ENCODE assay signal across 9 mouse cellular contexts in genomic region chr10:81434361-81435263, GRCm38 (mm10). TPM values are rescaled to one million over a fixed set of nuclear protein-coding genes. Genes with fewer than 3 reads are reported as not detected.
DNase-seq lines count a peak whose midpoint lies in the region; ATAC-seq and TF ChIP-seq lines count a peak whose summit lies in the region.
"Had no signal": no experiment of that assay in that cellular context is flagged by ENCODE, and none has a peak within 500 bp of the region (broad histone marks: within the 10 kb centered on the region; RNA-seq: fewer than 3 reads in every experiment).

No protein-coding gene starts in this region.

- no peak for TF ChIP-seq CTCF in liver, adult 2 months (IDR thresholded peaks at IDR 0.05; ENCODE audit: low read depth, low read length)

- H3K79me2 ChIP-seq in liver, adult 2 months (ENCODE audit: control insufficient read depth, insufficient read depth, low read length), result no peaks in the 10 kb centered on the region

- H3K4me1 ChIP-seq in liver, adult 2 months (ENCODE audit: control insufficient read depth, insufficient read depth, low read length), result peaks cover 36% of the 10 kb centered on the region
- H3K4me1 ChIP-seq in liver, embryonic 12.5 days, result peaks cover 47% of the 10 kb centered on the region
- H3K4me1 ChIP-seq in neural tube, embryonic 15.5 days, result peaks cover 42% of the 10 kb centered on the region

- peak overlapping the region; percentile 87 for H3K27ac ChIP-seq in liver, adult 2 months (replicated peaks; ENCODE audit: insufficient read depth, low read depth, low read length)
- H3K27ac ChIP-seq in liver, embryonic 12.5 days, result no peak overlapping the region
- H3K27ac ChIP-seq in neural tube, embryonic 15.5 days (replicated peaks), result peak overlapping the region; percentile 62; the same call in 1 of the 2 replicates

- TF ChIP-seq POLR2A in liver, adult 2 months (IDR thresholded peaks at IDR 0.05; ENCODE audit: extremely low read depth, insufficient read depth, low read length), result no peak

- intact Hi-C loops in left cerebral cortex, postnatal 25 days (cut with DNase I), result no loop called here

- WGBS in liver, adult 2 months, result 46% methylated on average over 15 of the region's 15 CpGs
- WGBS in liver, embryonic 12.5 days (ENCODE audit: insufficient replicate concordance), result 40% methylated on average over 15 of the region's 15 CpGs
- 68% methylated on average over 15 of the region's 15 CpGs for WGBS in neural tube, embryonic 15.5 days

- H3K9me3 ChIP-seq in liver, embryonic 12.5 days (replicated peaks), result no peaks in the 10 kb centered on the region
- no peaks in the 10 kb centered on the region for H3K9me3 ChIP-seq in neural tube, embryonic 15.5 days (replicated peaks)

- DNase-seq in adrenal gland, postnatal 10 days, result peak; percentile 21
- DNase-seq in adrenal gland, adult 18-20 months (ENCODE audit: low spot score in 2 of 2), result no peak
- DNase-seq in liver, adult 2 months (ENCODE audit: extremely low read depth, low read depth, low spot score), result peak; percentile 35
- DNase-seq in cerebellum, adult 9-11 months, result peak; percentile 68
- peak; percentile 68 for DNase-seq in induced T-regulatory cell, adult 2 months (ENCODE audit: low read depth)
- DNase-seq in left cerebral cortex, postnatal 25 days (ENCODE audit: low spot score in 2 of 2), result no peak

- H3K4me2 ChIP-seq in liver, embryonic 12.5 days, result no peak overlapping the region
- H3K4me2 ChIP-seq in neural tube, embryonic 15.5 days, result no peak overlapping the region

- peak overlapping the region; percentile 17; the same call in 1 of the 2 replicates for H3K9ac ChIP-seq in liver, adult 2 months (ENCODE audit: low read depth, low read length)
- H3K9ac ChIP-seq in liver, embryonic 12.5 days, result no peak overlapping the region
- H3K9ac ChIP-seq in neural tube, embryonic 15.5 days (replicated peaks), result no peak overlapping the region

- H3K4me3 ChIP-seq in liver, adult 2 months (ENCODE audit: insufficient read depth, low read depth, low read length), result no peak overlapping the region
- H3K4me3 ChIP-seq in liver, embryonic 12.5 days, result no peak overlapping the region
- no peak overlapping the region for H3K4me3 ChIP-seq in neural tube, embryonic 15.5 days (replicated peaks)

- ATAC-seq in liver, embryonic 12.5 days, result no peak
- no peak for ATAC-seq in neural tube, embryonic 15.5 days (ENCODE audit: low FRiP score)

- no peaks in the 10 kb centered on the region for H3K27me3 ChIP-seq in liver, adult 2 months (ENCODE audit: control insufficient read depth, insufficient read depth, low read length)
- peaks cover 34% of the 10 kb centered on the region for H3K27me3 ChIP-seq in liver, embryonic 12.5 days (replicated peaks)
- H3K27me3 ChIP-seq in neural tube, embryonic 15.5 days (replicated peaks), result no peaks in the 10 kb centered on the region; the same call in 1 of the 2 replicates

- no peaks in the 10 kb centered on the region for H3K36me3 ChIP-seq in liver, adult 2 months (ENCODE audit: control insufficient read depth, insufficient read depth, low read length)
- H3K36me3 ChIP-seq in liver, embryonic 12.5 days, result no peaks in the 10 kb centered on the region
- no peaks in the 10 kb centered on the region for H3K36me3 ChIP-seq in neural tube, embryonic 15.5 days

RNA-seq across cellular contexts. Expression of gene Nfic, which starts 20.8 kb away (rescaled TPM):
- 100 to 1,000 TPM in 1 of 2 experiments, 10 to 100 TPM in 1; 99.9 to 129 TPM for total RNA-seq in adrenal gland, postnatal 10 days (2021)
- total RNA-seq in adrenal gland, adult 18-20 months (2021), result 10 to 100 TPM; 69.1 to 78.7 TPM
- 7.4 and 16.4 TPM in 2 replicates for total RNA-seq in liver, adult 2 months (2014; rRNA removed)
- 32.8 and 56.4 TPM in 2 replicates for polyA plus RNA-seq in liver, adult 2 months (2012; rRNA removed)
- polyA plus RNA-seq in liver, embryonic 12.5 days (2016; fragmentation: Nextera tagmentation; extraction: Ambion mirVana), result 10.1 and 10.2 TPM in 2 replicates
- polyA plus RNA-seq in neural tube, embryonic 15.5 days (2015; fragmentation: Nextera tagmentation; extraction: Ambion mirVana), result 35.0 and 35.8 TPM in 2 replicates
- 10 to 100 TPM; 81.1 to 87.3 TPM for total RNA-seq in left cerebral cortex, postnatal 25 days (2021)

RNA-seq across cellular contexts. Expression of gene Smim24, which starts 41.8 kb away (rescaled TPM):
- total RNA-seq in adrenal gland, postnatal 10 days (2021), result 1 to 10 TPM; 1.2 to 1.6 TPM
- 1 to 10 TPM; 1.1 to 1.2 TPM for total RNA-seq in adrenal gland, adult 18-20 months (2021)
- 1.3 and 1.5 TPM in 2 replicates for total RNA-seq in liver, adult 2 months (2014; rRNA removed)
- 2.3 and 4.1 TPM in 2 replicates for polyA plus RNA-seq in liver, adult 2 months (2012; rRNA removed)
- 1.8 TPM in 2 replicates for polyA plus RNA-seq in liver, embryonic 12.5 days (2016; fragmentation: Nextera tagmentation; extraction: Ambion mirVana)
- 2.5 and 9.3 TPM in 2 replicates for polyA plus RNA-seq in neural tube, embryonic 15.5 days (2015; fragmentation: Nextera tagmentation; extraction: Ambion mirVana)
- 1 to 10 TPM in 1 of 2 experiments, under 1 TPM in 1; 0.89 to 1.5 TPM for total RNA-seq in left cerebral cortex, postnatal 25 days (2021)

RNA-seq across cellular contexts. Expression of gene Gm48552, which starts 45.8 kb away (rescaled TPM):
- 1 to 10 TPM in 1 of 2 experiments, under 1 TPM in 1; 0.45 to 1.9 TPM for total RNA-seq in adrenal gland, postnatal 10 days (2021)
- 1 to 10 TPM; 1.4 to 2.6 TPM for total RNA-seq in adrenal gland, adult 18-20 months (2021)
- 0.40 TPM in 1 of 2 replicates, not detected in the other for total RNA-seq in liver, adult 2 months (2014; rRNA removed)
- polyA plus RNA-seq in liver, adult 2 months (2012; rRNA removed), result 0.26 and 1.4 TPM in 2 replicates
- polyA plus RNA-seq in liver, embryonic 12.5 days (2016; fragmentation: Nextera tagmentation; extraction: Ambion mirVana), result 0.71 and 0.98 TPM in 2 replicates
- polyA plus RNA-seq in neural tube, embryonic 15.5 days (2015; fragmentation: Nextera tagmentation; extraction: Ambion mirVana), result 3.4 and 3.6 TPM in 2 replicates
- total RNA-seq in left cerebral cortex, postnatal 25 days (2021), result 1 to 10 TPM; 4.0 to 4.1 TPM
- total RNA-seq: neutrophil, adult 5-6 weeks had no signal

RNA-seq across cellular contexts. Expression of gene Celf5, which starts 47.9 kb away (rescaled TPM):
- 1 to 10 TPM in 1 of 2 experiments, under 1 TPM in 1; 0.84 to 2.2 TPM for total RNA-seq in adrenal gland, postnatal 10 days (2021)
- under 1 TPM; 0.42 to 0.50 TPM for total RNA-seq in adrenal gland, adult 18-20 months (2021)
- total RNA-seq in liver, adult 2 months (2014; rRNA removed), result not detected in 2 replicates
- not detected in 2 replicates for polyA plus RNA-seq in liver, adult 2 months (2012; rRNA removed)
- polyA plus RNA-seq in liver, embryonic 12.5 days (2016; fragmentation: Nextera tagmentation; extraction: Ambion mirVana), result 0.05 and 0.06 TPM in 2 replicates
- polyA plus RNA-seq in neural tube, embryonic 15.5 days (2015; fragmentation: Nextera tagmentation; extraction: Ambion mirVana), result 54.8 and 62.5 TPM in 2 replicates
- total RNA-seq in left cerebral cortex, postnatal 25 days (2021), result 100 to 1,000 TPM; 285 to 286 TPM
- total RNA-seq: neutrophil, adult 5-6 weeks had no signal

RNA-seq across cellular contexts. Expression of gene Gm48551, which starts 50.3 kb away (rescaled TPM):
- 1 to 10 TPM; 1.1 to 1.6 TPM for total RNA-seq in adrenal gland, postnatal 10 days (2021)
- total RNA-seq in adrenal gland, adult 18-20 months (2021), result 1 to 10 TPM; 1.5 to 1.9 TPM
- 2.4 TPM in 1 of 2 replicates, not detected in the other for total RNA-seq in liver, adult 2 months (2014; rRNA removed)
- 0.32 and 0.44 TPM in 2 replicates for polyA plus RNA-seq in liver, adult 2 months (2012; rRNA removed)
- 0.68 and 1.2 TPM in 2 replicates for polyA plus RNA-seq in liver, embryonic 12.5 days (2016; fragmentation: Nextera tagmentation; extraction: Ambion mirVana)
- polyA plus RNA-seq in neural tube, embryonic 15.5 days (2015; fragmentation: Nextera tagmentation; extraction: Ambion mirVana), result 5.7 and 7.2 TPM in 2 replicates
- 1 to 10 TPM; 3.5 to 4.2 TPM for total RNA-seq in left cerebral cortex, postnatal 25 days (2021)

Comparison
In these comparisons a context has a peak if more than half of its experiments do, and no peak if none do; other contexts are left out.
1. DNase-seq: peak in adrenal gland, postnatal 10 days (single experiment), liver, adult 2 months (single experiment), cerebellum, adult 9-11 months (single experiment) and induced T-regulatory cell, adult 2 months (single experiment); none in adrenal gland, adult 18-20 months (0 of 2) and left cerebral cortex, postnatal 25 days (0 of 2).